Mouse (Mus musculus) MEL (cell line): ENCODE results near the gene Bach2. TPM values are rescaled to one million over a fixed set of nuclear protein-coding genes. Genes with fewer than 3 reads are reported as not detected.

ENCODE experiments used
- DNase-seq: peaks from one replicate; pipeline ENCODE4 v3.0.0; 2011; ENCODE audit warnings: low read depth, low spot score
- H3K27ac ChIP-seq: 2 replicates; pipeline ENCODE4 v1.5.1; 2012; ENCODE audit warnings: low read depth, mild to moderate bottlenecking, control low read depth, low read length, moderate library complexity; ENCODE audit not compliant: control insufficient read depth
- H3K27me3 ChIP-seq, 2 experiments: fragments of 150-350 bp in 1 of 2; sonication (generic) in 1 of 2; 2 replicates each; pipeline ENCODE4 v1.6.1; 2012; ENCODE audit warnings: low read length in 2 of 2, mild to moderate bottlenecking in 2 of 2, improper control_type of control experiment in 1 of 2, moderate library complexity in 1 of 2; ENCODE audit not compliant: insufficient read depth in 2 of 2, control insufficient read depth in 1 of 2
- H3K36me3 ChIP-seq, 2 experiments: 2 replicates each; pipeline ENCODE4 v1.6.1; 2012 to 2014; ENCODE audit warnings: low read length in 2 of 2, improper control_type of control experiment in 1 of 2, inconsistent platforms in 1 of 2, mild to moderate bottlenecking in 1 of 2; ENCODE audit not compliant: insufficient read depth in 2 of 2, control insufficient read depth in 1 of 2
- H3K4me1 ChIP-seq, 2 experiments: fragments of 150-350 bp in 1 of 2; sonication (generic) in 1 of 2; 2 replicates each; pipeline ENCODE4 v1.6.1; 2012; ENCODE audit warnings: low read length in 2 of 2, improper control_type of control experiment in 1 of 2, mild to moderate bottlenecking in 1 of 2; ENCODE audit not compliant: insufficient read depth in 2 of 2, control insufficient read depth in 1 of 2
- H3K4me3 ChIP-seq, 2 experiments: fragments of 150-350 bp in 1 of 2; sonication (generic) in 1 of 2; 2 replicates each; pipeline ENCODE4 v1.5.1; 2012; ENCODE audit warnings: low read depth in 2 of 2, low read length in 2 of 2, mild to moderate bottlenecking in 2 of 2, moderate library complexity in 2 of 2, control low read depth in 1 of 2, improper control_type of control experiment in 1 of 2; ENCODE audit not compliant: control insufficient read depth in 1 of 2, insufficient read depth in 1 of 2
- H3K79me2 ChIP-seq: 2 replicates; pipeline ENCODE4 v1.6.1; 2012; ENCODE audit warnings: mild to moderate bottlenecking, low read length, moderate library complexity; ENCODE audit not compliant: control insufficient read depth, poor library complexity, insufficient read depth
- H3K9ac ChIP-seq: 2 replicates; pipeline ENCODE4 v1.6.1; 2012; ENCODE audit warnings: low read depth, mild to moderate bottlenecking, control low read depth, low read length, moderate library complexity; ENCODE audit not compliant: control insufficient read depth, poor library complexity, severe bottlenecking
- H3K9me3 ChIP-seq: fragments of 150-350 bp; sonication (generic); replicated peaks from 2 replicates; pipeline ENCODE4 v1.6.1; 2012; ENCODE audit warnings: mild to moderate bottlenecking, low read length, improper control_type of control experiment, moderate library complexity; ENCODE audit not compliant: insufficient read depth
- CHD1 ChIP-seq: IDR thresholded peaks from 2 replicates; pipeline ENCODE4 v1.6.1; 2012; ENCODE audit warnings: low read depth, mild to moderate bottlenecking, inconsistent platforms, low read length, improper control_type of control experiment
- CHD2 ChIP-seq: IDR thresholded peaks from 2 replicates; pipeline ENCODE4 v1.6.1; 2011; ENCODE audit warnings: low read length, improper control_type of control experiment
- EP300 ChIP-seq, 2 experiments: IDR thresholded peaks; 2 replicates each; pipeline ENCODE4 v1.6.1; 2011; ENCODE audit warnings: improper control_type of control experiment in 2 of 2, low read length in 2 of 2, low read depth in 1 of 2, mild to moderate bottlenecking in 1 of 2
- ETS1 ChIP-seq: IDR thresholded peaks from 2 replicates; pipeline ENCODE4 v1.6.1; 2012; ENCODE audit warnings: low read depth, mild to moderate bottlenecking, inconsistent platforms, low read length, improper control_type of control experiment, moderate library complexity
- GABPA ChIP-seq: IDR thresholded peaks from 2 replicates; pipeline ENCODE4 v1.6.1; 2012; ENCODE audit warnings: low read depth, mild to moderate bottlenecking, inconsistent platforms, low read length, improper control_type of control experiment, moderate library complexity
- GATA1 ChIP-seq: IDR thresholded peaks from 2 replicates; pipeline ENCODE4 v1.6.1; 2011; ENCODE audit warnings: low read depth, low read length, improper control_type of control experiment
- KAT2A ChIP-seq: conservative IDR thresholded peaks from 2 replicates; pipeline ENCODE4 v1.6.1; 2012; ENCODE audit warnings: low read depth, low read length, improper control_type of control experiment, inconsistent platforms
- MAFK ChIP-seq: IDR thresholded peaks from 2 replicates; pipeline ENCODE4 v1.6.1; 2011; ENCODE audit warnings: low read depth, mild to moderate bottlenecking, low read length, improper control_type of control experiment, borderline replicate concordance
- MAX ChIP-seq: IDR thresholded peaks from 2 replicates; pipeline ENCODE4 v1.6.1; 2011; ENCODE audit warnings: low read length, improper control_type of control experiment
- MAZ ChIP-seq: IDR thresholded peaks from 2 replicates; pipeline ENCODE4 v1.6.1; 2012; ENCODE audit warnings: low read depth, mild to moderate bottlenecking, inconsistent platforms, low read length, improper control_type of control experiment
- MYC ChIP-seq: IDR thresholded peaks from 2 replicates; pipeline ENCODE4 v1.6.1; 2011; ENCODE audit warnings: low read depth, mild to moderate bottlenecking, low read length, improper control_type of control experiment, moderate library complexity
- NRF1 ChIP-seq: IDR thresholded peaks from 2 replicates; pipeline ENCODE4 v1.6.1; 2014; ENCODE audit warnings: low read depth, mild to moderate bottlenecking, inconsistent platforms, low read length, improper control_type of control experiment, moderate library complexity; ENCODE audit not compliant: poor library complexity, insufficient read depth, severe bottlenecking
- POLR2A ChIP-seq, 2 experiments: IDR thresholded peaks; 2 replicates each; pipeline ENCODE4 v1.6.1; 2011 to 2012; ENCODE audit warnings: low read length in 2 of 2, mild to moderate bottlenecking in 2 of 2, control low read depth in 1 of 2, improper control_type of control experiment in 1 of 2, low read depth in 1 of 2, moderate library complexity in 1 of 2; ENCODE audit not compliant: control insufficient read depth in 1 of 2, insufficient read depth in 1 of 2, poor library complexity in 1 of 2
- RCOR1 ChIP-seq: IDR thresholded peaks from 2 replicates; pipeline ENCODE4 v1.6.1; 2012; ENCODE audit warnings: low read depth, mild to moderate bottlenecking, inconsistent platforms, low read length, improper control_type of control experiment
- SIN3A ChIP-seq: IDR thresholded peaks from 2 replicates; pipeline ENCODE4 v1.6.1; 2012; ENCODE audit warnings: low read length, improper control_type of control experiment, inconsistent platforms
- SMC3 ChIP-seq: IDR thresholded peaks from 2 replicates; pipeline ENCODE4 v1.6.1; 2011; ENCODE audit warnings: low read depth, low read length, improper control_type of control experiment
- TAL1 ChIP-seq: IDR thresholded peaks from 2 replicates; pipeline ENCODE4 v1.6.1; 2012; ENCODE audit warnings: mild to moderate bottlenecking, inconsistent platforms, low read length, moderate library complexity, mixed read lengths
- TBP ChIP-seq: IDR thresholded peaks from 2 replicates; pipeline ENCODE4 v1.8.0; 2011; ENCODE audit warnings: low read depth, low read length, improper control_type of control experiment
- TCF12 ChIP-seq: IDR thresholded peaks from 2 replicates; pipeline ENCODE4 v1.6.1; 2014; ENCODE audit warnings: low read depth, mild to moderate bottlenecking, inconsistent platforms, low read length, improper control_type of control experiment, moderate library complexity
- UBTF ChIP-seq: IDR thresholded peaks from 2 replicates; pipeline ENCODE4 v1.6.1; 2012; ENCODE audit warnings: low read depth, mild to moderate bottlenecking, inconsistent platforms, low read length, improper control_type of control experiment, moderate library complexity, borderline replicate concordance; ENCODE audit not compliant: insufficient read depth
- USF2 ChIP-seq, 2 experiments: IDR thresholded peaks; 2 replicates each; pipeline ENCODE4 v1.6.1; 2011 to 2012; ENCODE audit warnings: improper control_type of control experiment in 2 of 2, low read length in 2 of 2, borderline replicate concordance in 1 of 2, inconsistent platforms in 1 of 2, low read depth in 1 of 2, mild to moderate bottlenecking in 1 of 2; ENCODE audit not compliant: insufficient read depth in 1 of 2
- ZC3H11A ChIP-seq: IDR thresholded peaks from 2 replicates; pipeline ENCODE4 v1.6.1; 2012; ENCODE audit warnings: low read depth, mild to moderate bottlenecking, inconsistent platforms, low read length, improper control_type of control experiment
- ZMIZ1 ChIP-seq: IDR thresholded peaks from 2 replicates; pipeline ENCODE4 v1.6.1; 2012; ENCODE audit warnings: low read depth, mild to moderate bottlenecking, inconsistent platforms, low read length, improper control_type of control experiment, moderate library complexity
- polyA plus RNA-seq, 2 experiments: library from polyadenylated mRNA; stranded (reverse) in 1 of 2; unstranded in 1 of 2; fragments of >175 nt in 1 of 2; fragments of >200 nt in 1 of 2; gene quantifications; 2 replicates each; pipeline versions ENCODE4 v1.2.1 to v1.2.4; 2012; ENCODE audit warnings: low replicate concordance in 2 of 2, low read depth in 1 of 2; ENCODE audit not compliant: insufficient read length in 2 of 2, insufficient read depth in 1 of 2, missing spikeins in 1 of 2
- total RNA-seq: library from RNA; depleted of rRNA; stranded (reverse); fragments of 300-350 nt; gene quantifications from 2 replicates; pipeline ENCODE4 v1.2.3, GENCODE M21; 2012

Bach2 gene
- total and polyA plus RNA-seq, 3 experiments: 0.04 TPM; not detected in 2

DNA sequence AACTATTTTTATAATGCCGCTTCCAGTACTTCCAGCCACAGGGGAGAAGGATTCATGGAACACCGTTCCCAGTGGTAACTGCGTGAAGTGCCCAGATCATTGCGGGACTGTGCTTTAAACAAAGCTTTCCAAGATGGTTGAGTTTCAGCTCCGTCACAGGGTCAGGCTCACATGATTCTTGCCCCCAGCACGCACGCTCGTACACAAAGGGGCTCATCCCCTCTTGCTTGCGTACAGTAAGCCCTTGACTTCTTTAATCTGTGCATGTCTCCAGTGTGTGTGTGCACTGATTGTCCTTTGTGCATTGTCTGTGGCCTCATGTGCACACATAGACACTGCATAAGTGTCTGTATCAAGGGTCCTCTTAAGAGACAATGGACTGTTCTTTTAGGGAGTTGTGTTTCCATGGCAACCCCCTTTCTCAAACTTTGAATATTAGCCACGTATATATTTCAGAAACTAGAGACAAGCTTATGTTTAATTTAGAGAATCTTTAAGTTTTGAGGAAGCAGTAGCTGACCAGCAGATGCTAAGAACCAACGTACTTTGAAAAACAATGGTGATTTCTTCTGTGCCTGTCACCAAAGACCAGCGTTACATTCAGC lies 119.5 kb downstream of the Bach2 start:
- Histone ChIP-seq H3K9me3 (no peaks in the 10 kb centered on the region), H3K4me3 (no peak overlapping the region), H3K36me3 (no peaks in the 10 kb centered on the region), H3K27me3 (no peaks in the 10 kb centered on the region; a peak in 1 of 4 replicates), H3K79me2 (no peaks in the 10 kb centered on the region), H3K4me1 (no peaks in the 10 kb centered on the region), H3K27ac (no peak overlapping the region), H3K9ac (no peak overlapping the region)
- no peak for DNase-seq
- no peak for TF ChIP-seq SIN3A
- no peak for TF ChIP-seq TAL1
- no peak for TF ChIP-seq POLR2A (IDR thresholded peaks at IDR 0.05; ENCODE audit: control insufficient read depth in 1 of 2, insufficient read depth in 1 of 2, low read depth in 1 of 2, low read length in 2 of 2, poor library complexity in 1 of 2)
- TF ChIP-seq RCOR1: no peak
- no peak for TF ChIP-seq CHD2
- TF ChIP-seq MAX: no peak
- no peak for TF ChIP-seq UBTF
- no peak for TF ChIP-seq GABPA
- TF ChIP-seq ZMIZ1: no peak
- no peak for TF ChIP-seq SMC3
- TF ChIP-seq MAZ: no peak

DNA sequence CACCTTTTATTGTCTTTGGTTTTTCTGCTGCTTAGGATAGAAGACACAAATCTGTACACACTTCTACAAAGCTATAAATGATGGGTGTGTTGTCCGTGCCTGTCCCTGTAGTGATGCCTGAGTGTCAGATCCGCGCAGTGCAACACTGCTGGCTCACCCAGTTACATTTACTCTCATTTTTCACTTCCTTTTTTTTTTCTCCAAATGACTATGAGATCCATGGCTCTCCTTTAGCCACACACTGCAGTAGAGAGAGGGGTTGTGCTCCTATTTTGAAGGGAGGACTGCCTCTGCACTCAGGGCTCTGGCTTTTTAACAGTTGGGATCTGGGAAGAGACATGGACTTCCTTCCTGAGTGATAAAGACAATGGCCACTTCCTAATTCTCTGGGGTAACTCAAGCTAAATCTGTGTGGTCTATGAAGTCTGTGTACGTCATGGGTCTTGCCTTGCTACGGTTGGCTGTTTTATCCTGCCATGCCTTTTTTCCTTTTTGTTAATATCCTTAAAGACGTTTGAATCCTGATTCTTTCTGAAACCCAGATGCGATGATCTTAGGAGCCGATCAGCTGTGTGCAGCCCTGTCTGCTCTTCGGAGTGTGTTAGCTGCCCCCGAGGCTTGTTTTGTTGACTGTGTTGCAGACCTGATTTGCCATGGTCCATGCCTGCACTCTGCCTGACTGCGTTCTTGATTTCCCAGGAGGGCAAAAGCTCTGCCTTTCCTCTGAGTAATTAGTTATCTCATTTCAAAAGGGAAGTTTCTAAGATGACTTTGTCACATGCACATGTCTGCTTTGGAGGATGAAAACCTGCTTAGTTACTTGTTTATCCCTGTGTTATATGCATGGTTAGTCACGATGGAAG lies 120.2 kb downstream of the Bach2 start:
- no peak overlapping the region for H3K27ac ChIP-seq
- no peaks in the 10 kb centered on the region; a peak in 1 of 4 replicates for H3K27me3 ChIP-seq
- H3K4me1 ChIP-seq: no peaks in the 10 kb centered on the region
- H3K36me3 ChIP-seq: no peaks in the 10 kb centered on the region
- no peak overlapping the region for H3K9ac ChIP-seq
- no peak for DNase-seq
- H3K79me2 ChIP-seq: no peaks in the 10 kb centered on the region
- H3K9me3 ChIP-seq: no peaks in the 10 kb centered on the region
- no peak overlapping the region for H3K4me3 ChIP-seq
- TF ChIP-seq CHD1 (no peak), ZC3H11A (no peak), ZMIZ1 (no peak)

DNA sequence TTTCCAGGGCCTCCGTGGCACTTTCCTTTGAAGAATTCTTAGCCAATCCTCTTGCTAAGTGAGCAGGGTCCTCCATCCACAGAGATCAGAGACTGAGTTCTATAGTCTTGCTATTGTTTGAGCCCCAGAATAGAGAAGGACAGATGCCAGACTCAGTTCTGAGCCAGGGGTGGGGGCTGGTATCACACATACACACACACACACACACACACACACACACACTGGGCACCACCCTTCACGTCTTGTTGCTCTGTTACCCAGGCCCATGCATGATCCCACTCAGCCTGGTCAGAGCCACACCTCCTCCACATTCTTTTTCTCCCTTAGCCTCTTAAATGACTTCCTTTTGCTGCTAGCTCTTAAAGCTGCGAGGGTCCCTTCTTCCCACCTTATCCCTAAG lies 121.0 kb downstream of the Bach2 start:
- no peaks in the 10 kb centered on the region; a peak in 1 of 4 replicates for H3K27me3 ChIP-seq
- no peak overlapping the region for H3K9ac ChIP-seq
- no peaks in the 10 kb centered on the region for H3K36me3 ChIP-seq
- no peak for DNase-seq
- no peaks in the 10 kb centered on the region for H3K4me1 ChIP-seq
- H3K27ac ChIP-seq: no peak overlapping the region
- no peak overlapping the region for H3K4me3 ChIP-seq
- no peaks in the 10 kb centered on the region for H3K9me3 ChIP-seq
- no peaks in the 10 kb centered on the region for H3K79me2 ChIP-seq
- no peak for TF ChIP-seq EP300 (IDR thresholded peaks at IDR 0.05; ENCODE audit: low read depth in 1 of 2, low read length in 2 of 2)
- TF ChIP-seq MAFK: no peak
- no peak for TF ChIP-seq MYC
- no peak for TF ChIP-seq GATA1
- TF ChIP-seq SMC3: no peak
- TF ChIP-seq NRF1: no peak
- no peak for TF ChIP-seq TBP
- TF ChIP-seq KAT2A: no peak
- TF ChIP-seq ETS1: no peak
- TF ChIP-seq POLR2A (IDR thresholded peaks at IDR 0.05; ENCODE audit: control insufficient read depth in 1 of 2, insufficient read depth in 1 of 2, low read depth in 1 of 2, low read length in 2 of 2, poor library complexity in 1 of 2): no peak
- TF ChIP-seq TAL1: no peak
- TF ChIP-seq USF2 (IDR thresholded peaks at IDR 0.05; ENCODE audit: borderline replicate concordance in 1 of 2, insufficient read depth in 1 of 2, low read depth in 1 of 2, low read length in 2 of 2): no peak
- TF ChIP-seq TCF12: no peak
- TF ChIP-seq UBTF: no peak
